Mouse (Mus musculus): Measurements from ENCODE around the gene Mrps16.

Gene Mrps16

GRCm38 (mm10) chr14:20363230-20363629, 30.2 kb downstream of the Mrps16 start:
- DNase-seq: no peak

- peak; percentile 96 for DNase-seq
These were observed 45.4 kb downstream of the Mrps16 start, which contains the start of the genes Ecd and Fam149b for GRCm38 (mm10) chr14:20347991-20348541. Gene Ecd, minus strand, starts transcription at chr14:20348121. Gene Fam149b, plus strand, starts transcription at chr14:20348162.

- no peak for DNase-seq
These were observed 45.9 kb downstream of the Mrps16 start for GRCm38 (mm10) chr14:20347441-20347990.

GRCm38 (mm10) chr14:20345885-20346284, 47.5 kb downstream of the Mrps16 start:
- no peak for DNase-seq

- no peak for DNase-seq
These were observed 52.6 kb downstream of the Mrps16 start for GRCm38 (mm10) chr14:20340866-20341265.

- DNase-seq: peak; percentile 49
These were observed 53.3 kb downstream of the Mrps16 start for GRCm38 (mm10) chr14:20340149-20340548.

- DNase-seq: no peak
These were observed 54.0 kb downstream of the Mrps16 start for GRCm38 (mm10) chr14:20339415-20339814.
